Mouse (Mus musculus): ENCODE results near the gene Plxnc1.

GRCm38 (mm10) chr10:94985103-94985502 lies 40.5 kb upstream of the Plxnc1 start:
- TF ChIP-seq CTCF (IDR thresholded peaks at IDR 0.05; ENCODE audit: low read depth) (no peak), EP300 (IDR thresholded peaks at IDR 0.05; ENCODE audit: low read depth) (no peak)

Data from heart, postnatal 0 days (tissue).